Mouse (Mus musculus) testis, adult 2 months (tissue): ENCODE measurements around the gene Mtln.
A peak's percentile ranks its signal among the peaks of the same experiment; 100 is the strongest.

ENCODE experiments used
- CTCF ChIP-seq: fragments of 200-500 bp; IDR thresholded peaks from 2 replicates; pipeline ENCODE4 v1.5.1; 2012; ENCODE audit warnings: low read depth, mild to moderate bottlenecking, inconsistent platforms, low read length, moderate library complexity; ENCODE audit not compliant: control insufficient read depth, insufficient read depth, insufficient replicate concordance
- POLR2A ChIP-seq: fragments of 200-500 bp; IDR thresholded peaks from 2 replicates; pipeline ENCODE4 v1.6.1; 2012; ENCODE audit warnings: low read depth, mild to moderate bottlenecking, inconsistent platforms, low read length, moderate library complexity; ENCODE audit not compliant: control insufficient read depth

DNA sequence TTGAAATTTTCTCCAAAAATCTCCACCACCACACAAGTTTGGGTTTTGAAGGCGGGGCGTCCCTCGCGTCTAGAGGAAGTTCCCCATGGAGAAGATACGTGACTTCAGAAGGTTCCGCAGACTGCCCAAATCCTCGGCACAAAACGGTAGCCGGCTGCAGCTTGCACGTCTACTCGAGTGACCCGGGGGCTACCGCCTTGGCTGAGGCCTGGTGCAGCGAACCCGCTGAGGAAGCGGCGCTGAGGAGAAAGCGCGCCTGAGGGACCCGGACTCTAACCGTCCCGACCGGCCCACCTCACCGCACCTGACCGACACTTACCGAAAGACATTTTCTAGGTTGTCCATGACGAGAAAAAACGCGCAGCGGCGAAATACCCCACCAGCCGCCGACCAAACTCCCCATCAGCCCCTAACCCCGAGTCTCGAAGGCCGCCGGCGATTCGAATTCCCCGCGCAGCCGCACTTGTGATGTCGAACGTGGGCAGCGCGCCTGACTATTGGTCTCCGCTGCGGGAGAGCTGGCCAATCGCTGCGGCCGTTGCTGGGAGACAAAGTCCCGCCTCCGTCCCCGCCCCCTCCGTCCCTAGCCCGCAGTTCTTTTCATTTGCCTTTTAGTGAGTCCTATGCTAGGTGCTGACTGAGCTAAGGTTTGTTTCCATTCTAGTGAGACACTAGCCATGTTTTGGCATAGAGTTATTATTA is 39.3 kb upstream of the Mtln start, which contains the start of gene Bub1:
- TF ChIP-seq POLR2A = peak; percentile 67
- TF ChIP-seq CTCF = no peak
